Mouse (Mus musculus): Measurements from ENCODE around the gene Cox7a1.
"Not testable (repeated sequence)": the region's sequence is repeated elsewhere in the genome, so short reads cannot be mapped to it uniquely, and the experiment has no call there.

Cox7a1 gene

GRCm38 (mm10) chr7:30193581-30194100 is 9.7 kb downstream of the Cox7a1 start:
- peak; percentile 89 to 92 for DNase-seq

GRCm38 (mm10) chr7:30194101-30194831 is 10.3 kb downstream of the Cox7a1 start:
- DNase-seq = peak; percentile 78 to 84

GRCm38 (mm10) chr7:30194884-30195283 is 10.9 kb downstream of the Cox7a1 start:
- DNase-seq = peak; percentile 96 to 99

- no peak for DNase-seq
Observed at GRCm38 (mm10) chr7:30195461-30195860, 11.5 kb downstream of the Cox7a1 start.

- no peak for DNase-seq
Observed at GRCm38 (mm10) chr7:30196171-30196570, 12.2 kb downstream of the Cox7a1 start.

- peak in 1 of 2 experiments; percentile 45 for DNase-seq
Observed at GRCm38 (mm10) chr7:30197592-30198129, 13.7 kb downstream of the Cox7a1 start.

GRCm38 (mm10) chr7:30198481-30198971 is 14.6 kb downstream of the Cox7a1 start, which contains the start of gene Capns1:
Gene Capns1 (minus strand): TSS chr7:30198811.
- DNase-seq = peak; percentile 62 to 75

GRCm38 (mm10) chr7:30199498-30200139 is 15.7 kb downstream of the Cox7a1 start:
- no peak for DNase-seq

- no peak for DNase-seq
Observed at GRCm38 (mm10) chr7:30200200-30200599, 16.3 kb downstream of the Cox7a1 start.

GRCm38 (mm10) chr7:30200661-30201060 is 16.7 kb downstream of the Cox7a1 start:
- not testable (repeated sequence) for DNase-seq

GRCm38 (mm10) chr7:30202895-30203690 is 19.1 kb downstream of the Cox7a1 start:
- peak; percentile 70 to 75 for DNase-seq

- no peak for DNase-seq
Observed at GRCm38 (mm10) chr7:30204380-30204779, 20.4 kb downstream of the Cox7a1 start.

GRCm38 (mm10) chr7:30205383-30205782 is 21.4 kb downstream of the Cox7a1 start:
- peak; percentile 82 to 90 for DNase-seq

GRCm38 (mm10) chr7:30206364-30206763 is 22.4 kb downstream of the Cox7a1 start:
- not testable (repeated sequence) for DNase-seq

- DNase-seq = no peak
Observed at GRCm38 (mm10) chr7:30211025-30211424, 27.1 kb downstream of the Cox7a1 start.

GRCm38 (mm10) chr7:30213881-30214280 is 29.9 kb downstream of the Cox7a1 start:
- DNase-seq = no peak

- DNase-seq = no peak
Observed at GRCm38 (mm10) chr7:30215875-30216274, 31.9 kb downstream of the Cox7a1 start.

- DNase-seq = peak; percentile 86 to 93
Observed at GRCm38 (mm10) chr7:30216723-30217151, 32.8 kb downstream of the Cox7a1 start.

GRCm38 (mm10) chr7:30217277-30217676 is 33.3 kb downstream of the Cox7a1 start:
- no peak for DNase-seq

GRCm38 (mm10) chr7:30219293-30220007 is 35.5 kb downstream of the Cox7a1 start:
- DNase-seq = peak; percentile 62 to 74

GRCm38 (mm10) chr7:30220008-30220356 is 36.0 kb downstream of the Cox7a1 start:
- DNase-seq = no peak

- no peak for DNase-seq
Observed at GRCm38 (mm10) chr7:30221433-30221832, 37.5 kb downstream of the Cox7a1 start.

Data from cerebellum, postnatal 25 days (tissue).